Mouse (Mus musculus): ENCODE measurements around the gene Smndc1.
A peak's percentile ranks its signal among the peaks of the same experiment; 100 is the strongest.

Smndc1 gene

GRCm38 (mm10) chr19:53383336-53383735 is 7.0 kb downstream of the Smndc1 start:
- DNase-seq (ENCODE audit: low spot score in 2 of 2) = no peak

GRCm38 (mm10) chr19:53378421-53378820 is 12.0 kb downstream of the Smndc1 start:
- no peak for DNase-seq (ENCODE audit: low spot score in 2 of 2)

- no peak for DNase-seq (ENCODE audit: low spot score in 2 of 2)
Measured at GRCm38 (mm10) chr19:53377652-53378051, 12.7 kb downstream of the Smndc1 start.

DNA sequence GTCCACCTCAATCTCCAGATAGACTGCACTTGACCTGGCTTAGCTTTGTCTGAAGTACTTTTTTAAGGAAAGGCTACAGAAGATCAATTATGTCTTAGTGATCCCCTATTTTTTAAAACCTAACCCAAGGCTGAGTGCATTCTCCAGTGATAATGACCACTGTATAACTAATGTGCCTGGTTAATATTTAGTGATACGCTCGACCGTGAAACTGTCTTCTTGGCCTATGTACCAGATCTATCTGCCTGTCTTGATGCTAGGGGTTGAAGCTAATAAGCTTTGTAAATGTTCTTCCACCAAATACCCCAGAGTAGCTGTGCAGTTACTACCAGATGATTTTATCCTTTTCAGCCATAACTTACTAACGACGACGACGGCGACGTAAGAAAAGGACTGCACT is 14.6 kb downstream of the Smndc1 start:
- DNase-seq (ENCODE audit: low spot score in 2 of 2) = no peak

DNA sequence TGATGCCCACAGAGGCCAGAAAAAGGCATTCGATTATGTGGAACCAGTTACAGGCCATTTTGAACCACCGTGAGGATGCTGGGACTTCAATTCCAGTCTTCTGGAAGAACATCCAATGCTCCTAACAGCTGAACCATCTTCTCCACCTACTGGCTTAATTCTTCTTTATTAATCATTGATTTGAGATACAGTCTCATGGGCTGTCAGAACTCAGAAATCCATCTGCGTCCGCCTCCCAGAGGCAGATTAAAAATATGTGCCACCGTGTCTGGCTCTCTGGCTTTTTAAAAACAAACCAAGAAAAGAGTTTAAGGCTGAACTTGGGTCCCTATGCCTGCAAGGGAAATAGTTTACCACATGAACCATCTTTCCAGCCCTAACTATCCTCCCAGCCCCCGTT is 15.1 kb downstream of the Smndc1 start:
- DNase-seq (ENCODE audit: low spot score in 2 of 2) = no peak

GRCm38 (mm10) chr19:53373570-53373969 is 16.8 kb downstream of the Smndc1 start:
- DNase-seq (ENCODE audit: low spot score in 2 of 2) = no peak

GRCm38 (mm10) chr19:53371666-53372065 is 18.7 kb downstream of the Smndc1 start, which contains the start of gene Gm10197:
Gene Gm10197 (minus strand): TSS chr19:53371766.
- no peak for DNase-seq (ENCODE audit: low spot score in 2 of 2)

GRCm38 (mm10) chr19:53370233-53370632 is 20.1 kb downstream of the Smndc1 start:
- DNase-seq (ENCODE audit: low spot score in 2 of 2) = no peak

DNA sequence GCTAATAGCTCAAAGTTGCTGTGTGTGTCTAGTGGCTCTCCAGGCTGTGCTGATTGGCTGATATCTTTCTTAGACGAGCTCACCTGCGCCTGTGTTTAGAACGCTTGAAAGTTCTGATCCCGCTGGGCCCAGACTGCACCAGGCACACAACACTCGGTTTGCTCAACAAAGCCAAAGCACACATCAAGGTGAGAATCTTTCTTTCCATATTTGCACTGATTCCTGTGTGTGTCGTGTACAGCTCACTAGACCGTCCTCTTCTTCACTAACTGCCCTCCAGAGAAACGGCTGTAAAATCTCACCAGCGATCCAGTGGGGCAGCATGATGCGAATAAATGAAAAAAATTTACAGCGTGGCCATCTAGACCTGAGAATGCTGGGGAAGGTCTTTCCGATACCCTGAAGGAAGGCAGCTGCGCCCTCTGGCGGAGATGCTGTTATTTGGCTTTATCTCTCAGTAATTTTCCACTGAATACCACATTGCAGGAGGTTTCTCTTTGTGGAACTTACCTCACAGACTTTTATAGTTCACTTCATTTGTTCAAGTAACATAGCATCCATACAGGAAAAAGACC is 20.8 kb downstream of the Smndc1 start:
- peak; percentile 48 to 84 for DNase-seq (ENCODE audit: low spot score in 2 of 2)

DNA sequence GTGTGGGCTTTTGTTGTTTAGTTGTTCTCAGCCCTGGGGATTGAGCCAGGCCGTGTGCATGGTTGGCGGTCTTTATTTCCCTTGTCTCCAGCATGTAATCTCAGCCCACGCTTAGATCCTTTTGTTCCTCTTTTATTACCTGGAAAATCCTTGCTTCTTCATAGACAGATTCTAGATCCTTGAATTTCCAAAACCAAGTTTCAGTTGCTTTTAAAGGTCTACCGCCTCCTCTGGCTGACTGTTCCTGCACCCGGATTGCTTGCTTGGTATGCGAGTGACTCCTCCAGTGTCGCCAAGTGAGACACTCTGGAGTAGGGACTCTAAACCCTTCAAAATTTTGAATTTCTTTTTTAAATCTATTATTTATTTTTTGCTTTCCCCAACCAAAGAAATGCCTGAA is 23.5 kb downstream of the Smndc1 start:
- DNase-seq (ENCODE audit: low spot score in 2 of 2) = no peak

DNA sequence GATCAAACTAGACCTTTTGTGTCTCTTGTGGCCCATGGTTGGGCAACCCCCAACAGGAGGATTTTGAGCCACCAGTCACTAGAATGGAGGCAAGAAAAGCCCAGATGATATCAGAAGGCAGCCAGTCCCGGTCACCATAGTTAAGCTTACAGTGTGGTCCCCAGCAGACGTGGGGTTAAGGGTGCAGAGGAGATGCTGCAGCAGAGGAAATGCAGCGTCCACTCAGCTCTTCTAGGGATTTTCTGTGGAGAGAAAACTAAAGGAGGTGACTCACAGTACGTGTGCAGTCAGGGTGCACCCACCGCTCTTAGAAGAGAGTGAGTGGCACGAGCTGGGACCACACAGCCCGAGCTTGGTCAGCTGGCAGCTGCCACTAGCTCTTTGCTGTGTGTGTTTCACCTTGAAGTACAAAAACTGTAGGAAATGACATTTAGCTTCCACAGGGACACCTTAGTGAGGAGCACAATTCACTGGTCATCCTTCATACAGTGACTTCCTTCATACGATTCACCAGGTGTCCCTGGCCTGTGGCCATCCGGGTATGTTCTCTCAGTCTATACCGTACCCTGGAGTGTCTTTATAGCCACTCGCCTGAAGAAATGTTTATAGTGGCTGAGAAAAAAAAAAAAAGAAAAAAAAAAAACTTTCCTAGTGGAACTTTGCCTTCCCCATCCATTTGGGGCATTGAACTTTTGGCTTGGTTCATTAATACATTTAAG is 24.2 kb downstream of the Smndc1 start:
- no peak for DNase-seq (ENCODE audit: low spot score in 2 of 2)

- no peak for DNase-seq (ENCODE audit: low spot score in 2 of 2)
Measured at GRCm38 (mm10) chr19:53364963-53365362, 25.4 kb downstream of the Smndc1 start.

GRCm38 (mm10) chr19:53364551-53364950 is 25.8 kb downstream of the Smndc1 start:
- DNase-seq (ENCODE audit: low spot score in 2 of 2) = no peak

DNA sequence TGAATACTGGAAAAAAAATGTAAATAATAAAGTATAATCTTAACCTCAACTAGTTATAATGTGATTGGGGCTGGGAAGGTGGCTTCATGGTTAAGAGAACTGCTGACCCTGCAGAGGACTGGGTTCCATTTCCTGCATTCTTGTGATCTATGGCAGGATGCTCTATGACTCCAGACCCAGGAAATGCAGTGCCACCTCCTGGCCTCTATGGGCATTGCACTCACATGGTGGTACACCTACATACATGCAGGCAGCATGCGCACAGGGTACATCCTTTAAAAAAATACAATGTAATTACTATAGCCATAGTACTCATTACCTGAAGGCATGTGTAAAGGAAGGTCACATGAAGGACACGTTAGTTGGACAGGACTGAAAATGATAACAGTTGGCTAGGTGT is 27.4 kb downstream of the Smndc1 start:
- DNase-seq (ENCODE audit: low spot score in 2 of 2) = peak; percentile 31 to 59

DNA sequence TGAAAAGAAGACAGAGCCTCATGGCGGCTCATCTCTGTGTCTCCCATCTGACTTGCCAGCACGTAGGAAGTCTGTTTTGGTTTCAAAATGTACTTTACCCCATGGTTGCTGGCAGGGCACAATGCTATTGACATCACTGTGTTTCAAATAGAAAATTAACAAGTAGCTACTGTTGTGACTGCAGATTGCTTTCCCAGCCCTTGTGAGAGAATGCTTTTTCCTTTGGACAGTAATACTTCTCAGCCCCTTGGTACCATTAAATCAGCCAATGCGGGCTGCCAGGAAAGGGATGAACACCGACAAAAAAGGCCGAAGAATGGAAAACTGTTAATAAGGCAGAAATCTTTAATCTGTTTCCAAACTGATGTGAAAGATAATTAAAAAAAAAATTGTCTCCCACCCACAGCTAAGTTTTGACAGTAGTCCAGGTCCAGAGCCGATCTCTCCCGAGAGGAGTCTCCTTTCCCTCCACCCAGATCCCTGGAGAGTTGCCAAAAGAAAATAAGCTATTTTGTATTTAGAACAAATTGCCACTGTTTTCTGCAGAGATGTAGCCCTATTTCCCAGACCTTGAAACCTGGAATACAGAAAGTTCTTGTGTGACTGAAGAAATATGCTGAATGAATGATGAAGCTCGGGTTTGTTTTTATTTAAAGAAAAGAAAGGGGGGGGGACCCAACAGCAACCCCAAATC is 30.0 kb downstream of the Smndc1 start:
- no peak for DNase-seq (ENCODE audit: low spot score in 2 of 2)

DNA sequence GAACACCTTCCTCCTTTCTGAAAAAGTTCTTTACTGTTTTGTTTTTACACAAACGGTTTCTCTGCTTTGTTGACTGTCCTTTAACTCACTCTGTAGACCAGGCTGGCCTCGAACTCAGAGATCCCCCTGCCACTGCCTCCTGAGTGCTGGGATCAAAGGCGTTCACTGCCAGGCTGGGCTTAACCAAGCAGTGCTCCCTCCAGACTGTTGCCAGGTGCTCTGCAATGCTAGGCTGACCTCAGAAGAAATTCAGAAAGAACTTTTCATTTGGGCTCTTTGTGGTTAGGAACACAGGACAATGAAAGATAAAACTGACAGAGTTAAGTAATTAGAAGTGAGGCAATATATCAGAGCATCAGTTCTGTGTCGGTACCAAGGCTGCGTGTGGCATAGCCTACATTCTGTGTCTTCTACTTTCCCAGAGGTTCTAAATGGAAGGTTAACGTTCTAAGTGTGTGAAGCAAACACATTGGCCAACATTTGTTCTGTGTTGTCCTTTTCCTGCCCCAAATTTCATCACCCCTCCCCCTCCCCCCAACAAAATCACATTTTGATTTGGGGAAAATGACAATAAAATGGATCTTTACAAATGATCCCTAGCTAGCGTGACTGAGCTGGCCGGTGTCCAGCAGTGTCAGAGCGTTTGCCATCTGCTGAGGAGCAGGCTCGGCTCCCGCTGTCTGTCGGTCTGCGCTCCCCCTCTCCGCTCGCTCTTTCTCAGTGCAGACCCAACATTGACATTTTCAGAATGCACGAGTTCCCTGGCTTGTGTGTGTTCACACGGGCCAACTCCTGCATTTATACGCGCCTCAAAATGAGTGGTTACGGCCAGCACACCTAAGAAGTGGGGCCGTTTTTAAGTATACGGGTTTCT is 31.0 kb downstream of the Smndc1 start:
- DNase-seq (ENCODE audit: low spot score in 2 of 2) = no peak

- DNase-seq (ENCODE audit: low spot score in 2 of 2) = no peak
Measured at GRCm38 (mm10) chr19:53355065-53355464, 35.3 kb downstream of the Smndc1 start.

- no peak for DNase-seq (ENCODE audit: low spot score in 2 of 2)
Measured at GRCm38 (mm10) chr19:53354271-53355000, 35.9 kb downstream of the Smndc1 start.

GRCm38 (mm10) chr19:53353864-53354263 is 36.5 kb downstream of the Smndc1 start:
- no peak for DNase-seq (ENCODE audit: low spot score in 2 of 2)

DNA sequence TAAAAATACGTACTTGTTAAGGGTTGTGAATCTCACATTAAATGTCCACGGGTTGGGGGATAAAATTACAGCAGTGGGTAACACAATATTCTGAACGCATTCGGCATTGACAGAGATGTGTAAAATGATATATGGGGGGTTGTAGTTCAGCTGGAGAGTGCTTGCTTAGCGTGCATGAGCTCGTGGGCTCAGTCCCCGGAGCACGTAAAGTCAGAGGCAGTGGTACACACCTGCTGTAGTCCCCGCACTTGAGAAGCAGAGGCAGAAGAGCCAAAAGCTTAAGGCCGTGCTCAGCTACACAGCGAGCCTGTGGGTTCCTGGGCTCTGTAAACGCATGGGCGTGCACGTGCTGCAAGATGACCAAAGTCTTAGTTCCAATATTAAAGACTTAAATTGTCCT is 44.6 kb downstream of the Smndc1 start:
- no peak for DNase-seq (ENCODE audit: low spot score in 2 of 2)

- DNase-seq (ENCODE audit: low spot score in 2 of 2) = no peak
Measured at GRCm38 (mm10) chr19:53344062-53344461, 46.3 kb downstream of the Smndc1 start.

Measured in thymus, postnatal 10 days (tissue).